Mouse (Mus musculus): ENCODE measurements around the gene Reep1. TPM values are rescaled to one million over a fixed set of nuclear protein-coding genes. Genes with fewer than 3 reads are reported as not detected.

Gene Reep1
- polyA plus RNA-seq, 1 experiment: 79.2 TPM

DNA sequence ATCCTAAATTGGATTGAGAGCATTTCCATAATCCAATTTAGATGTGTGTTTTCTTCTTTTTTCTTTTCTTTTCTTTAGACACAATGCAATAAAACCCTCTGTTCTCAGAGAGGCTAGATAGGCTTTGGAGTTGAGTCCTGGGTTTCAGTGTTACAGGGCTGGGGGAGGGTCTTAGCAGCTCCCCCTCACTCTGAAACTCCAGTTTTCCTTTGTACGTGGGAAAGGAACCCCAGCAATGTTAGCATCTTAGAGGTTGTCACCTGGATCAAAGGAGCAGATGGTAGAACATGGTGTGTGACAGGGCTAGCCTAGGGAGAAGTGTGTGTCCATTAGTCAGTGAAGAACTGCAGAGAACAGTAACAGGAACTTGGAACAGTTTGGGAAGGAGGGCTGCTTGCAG, 38.9 kb downstream of the Reep1 start:
- TF ChIP-seq POLR2A (IDR thresholded peaks at IDR 0.05; ENCODE audit: extremely low read depth, insufficient read depth, low read length): no peak
- no peak for TF ChIP-seq CTCF (IDR thresholded peaks at IDR 0.05; ENCODE audit: extremely low read depth, insufficient read depth, low read length)
- peak overlapping the region; percentile 79 for H3K27ac ChIP-seq (ENCODE audit: insufficient read depth, low read length)

DNA sequence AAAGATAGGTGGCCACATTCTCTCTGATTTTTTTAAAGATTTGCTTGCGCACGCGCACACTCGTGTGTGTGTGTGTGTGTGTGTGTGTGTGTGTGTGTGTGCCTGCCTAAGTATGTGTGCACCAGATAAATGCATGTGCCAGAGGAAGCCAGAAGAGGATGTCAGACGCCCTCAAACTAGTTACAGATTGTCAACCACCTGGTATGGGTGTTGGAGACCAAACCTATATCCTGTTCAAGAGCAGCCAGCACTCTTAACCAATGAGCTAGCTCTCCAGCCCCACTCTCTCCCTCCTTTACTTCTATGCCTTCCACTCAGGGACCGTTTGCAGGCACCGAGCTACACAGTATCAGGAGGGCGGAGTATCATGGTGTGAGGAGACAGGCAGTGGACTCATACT, 39.5 kb downstream of the Reep1 start:
- Histone ChIP-seq H3K4me3 (ENCODE audit: insufficient read depth, low read length) (no peak overlapping the region), H3K27ac (ENCODE audit: insufficient read depth, low read length) (peak overlapping the region; percentile 79), H3K4me1 (ENCODE audit: control insufficient read depth, insufficient read depth, low read length) (peaks cover 12% of the 10 kb centered on the region)
- TF ChIP-seq POLR2A (IDR thresholded peaks at IDR 0.05; ENCODE audit: extremely low read depth, insufficient read depth, low read length) (no peak), CTCF (IDR thresholded peaks at IDR 0.05; ENCODE audit: extremely low read depth, insufficient read depth, low read length) (no peak)

More for the DNA sequence above, 38.9 kb downstream of the Reep1 start:
- H3K4me3 ChIP-seq (ENCODE audit: insufficient read depth, low read length): no peak overlapping the region
- peaks cover 12% of the 10 kb centered on the region for H3K4me1 ChIP-seq (ENCODE audit: control insufficient read depth, insufficient read depth, low read length)

GRCm38 (mm10) chr6:71751602-71752001, 44.2 kb downstream of the Reep1 start:
- TF ChIP-seq POLR2A (IDR thresholded peaks at IDR 0.05; ENCODE audit: extremely low read depth, insufficient read depth, low read length): no peak
- Histone ChIP-seq H3K4me1 (ENCODE audit: control insufficient read depth, insufficient read depth, low read length) (peaks cover 6% of the 10 kb centered on the region), H3K4me3 (ENCODE audit: insufficient read depth, low read length) (no peak overlapping the region), H3K27ac (ENCODE audit: insufficient read depth, low read length) (no peak overlapping the region)

DNA sequence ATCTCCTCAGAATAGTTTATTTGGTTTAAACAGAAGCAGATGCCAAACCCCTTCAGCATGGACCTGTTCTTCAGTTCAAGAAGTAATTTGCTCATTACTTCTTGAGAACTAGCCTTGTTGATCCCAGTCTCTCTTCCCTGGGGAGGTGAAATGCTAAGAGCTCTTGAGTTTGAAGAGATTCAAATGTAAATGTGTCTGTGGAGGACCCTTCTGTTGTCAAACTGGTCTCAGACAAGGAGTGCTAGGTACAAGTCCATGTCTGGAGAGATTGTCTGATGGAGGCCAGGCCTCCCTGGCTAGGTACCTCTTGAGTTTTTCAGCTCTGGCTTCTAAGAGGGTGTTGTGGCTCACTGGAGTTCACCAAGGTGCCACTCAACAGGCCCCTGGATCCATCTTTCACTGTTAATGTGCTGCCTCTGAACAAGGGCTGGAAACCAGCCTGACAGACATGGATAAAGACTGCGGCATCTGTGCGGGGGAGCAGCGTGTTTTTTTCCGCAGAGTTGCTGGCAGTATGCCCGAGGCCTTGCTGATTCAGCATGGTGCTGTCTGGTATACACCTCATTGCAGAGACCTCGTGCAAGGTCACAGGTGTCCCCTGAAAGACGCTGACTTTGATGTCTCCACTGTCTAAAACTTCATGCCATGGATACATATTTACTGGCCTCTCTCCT, 45.6 kb downstream of the Reep1 start:
- no peak overlapping the region for H3K27ac ChIP-seq (ENCODE audit: insufficient read depth, low read length)
- no peak overlapping the region for H3K4me3 ChIP-seq (ENCODE audit: insufficient read depth, low read length)
- H3K4me1 ChIP-seq (ENCODE audit: control insufficient read depth, insufficient read depth, low read length): peaks cover 12% of the 10 kb centered on the region
- TF ChIP-seq CTCF (IDR thresholded peaks at IDR 0.05; ENCODE audit: extremely low read depth, insufficient read depth, low read length): no peak

GRCm38 (mm10) chr6:71757039-71757894, 49.9 kb downstream of the Reep1 start:
- Histone ChIP-seq H3K4me1 (ENCODE audit: control insufficient read depth, insufficient read depth, low read length) (peaks cover 12% of the 10 kb centered on the region), H3K4me3 (ENCODE audit: insufficient read depth, low read length) (no peak overlapping the region), H3K27ac (ENCODE audit: insufficient read depth, low read length) (peak overlapping the region; percentile 45; the same call in 1 of the 2 replicates)
- no peak for TF ChIP-seq POLR2A (IDR thresholded peaks at IDR 0.05; ENCODE audit: extremely low read depth, insufficient read depth, low read length)
- TF ChIP-seq CTCF (IDR thresholded peaks at IDR 0.05; ENCODE audit: extremely low read depth, insufficient read depth, low read length): no peak

GRCm38 (mm10) chr6:71758780-71759179, 51.4 kb downstream of the Reep1 start:
- Histone ChIP-seq H3K27ac (ENCODE audit: insufficient read depth, low read length) (no peak overlapping the region), H3K4me1 (ENCODE audit: control insufficient read depth, insufficient read depth, low read length) (peaks cover 10% of the 10 kb centered on the region), H3K4me3 (ENCODE audit: insufficient read depth, low read length) (no peak overlapping the region)
- TF ChIP-seq POLR2A (IDR thresholded peaks at IDR 0.05; ENCODE audit: extremely low read depth, insufficient read depth, low read length): no peak
- TF ChIP-seq CTCF (IDR thresholded peaks at IDR 0.05; ENCODE audit: extremely low read depth, insufficient read depth, low read length): no peak

- Histone ChIP-seq H3K4me1 (ENCODE audit: control insufficient read depth, insufficient read depth, low read length) (peaks cover 10% of the 10 kb centered on the region), H3K27ac (ENCODE audit: insufficient read depth, low read length) (no peak overlapping the region), H3K4me3 (ENCODE audit: insufficient read depth, low read length) (no peak overlapping the region)
- no peak for TF ChIP-seq CTCF (IDR thresholded peaks at IDR 0.05; ENCODE audit: extremely low read depth, insufficient read depth, low read length)
- TF ChIP-seq POLR2A (IDR thresholded peaks at IDR 0.05; ENCODE audit: extremely low read depth, insufficient read depth, low read length): no peak
Measured at GRCm38 (mm10) chr6:71760073-71760472, 52.7 kb downstream of the Reep1 start.

DNA sequence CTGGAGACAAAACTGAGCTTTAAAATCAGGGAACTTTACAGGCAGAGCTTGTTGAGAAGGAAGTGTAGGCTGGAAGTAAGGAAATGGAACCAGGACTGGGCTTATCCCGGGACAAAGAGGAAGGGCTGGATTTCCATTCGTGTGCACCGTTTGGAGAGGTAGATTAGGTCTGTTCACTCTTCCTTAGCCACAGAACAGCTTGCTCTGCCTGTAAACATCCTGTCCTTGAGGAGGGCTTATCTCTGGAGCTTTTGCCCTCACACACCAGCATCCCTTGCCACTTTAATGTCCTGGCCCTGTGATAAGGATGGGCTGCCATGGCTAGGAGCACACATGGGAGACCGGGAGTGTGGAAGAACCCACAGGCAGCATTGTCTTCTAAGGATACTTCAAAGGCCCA, 60.4 kb downstream of the Reep1 start:
- Histone ChIP-seq H3K27ac (ENCODE audit: insufficient read depth, low read length) (no peak overlapping the region), H3K4me3 (ENCODE audit: insufficient read depth, low read length) (no peak overlapping the region), H3K4me1 (ENCODE audit: control insufficient read depth, insufficient read depth, low read length) (peaks cover 7% of the 10 kb centered on the region)
- TF ChIP-seq POLR2A (IDR thresholded peaks at IDR 0.05; ENCODE audit: extremely low read depth, insufficient read depth, low read length): no peak

DNA sequence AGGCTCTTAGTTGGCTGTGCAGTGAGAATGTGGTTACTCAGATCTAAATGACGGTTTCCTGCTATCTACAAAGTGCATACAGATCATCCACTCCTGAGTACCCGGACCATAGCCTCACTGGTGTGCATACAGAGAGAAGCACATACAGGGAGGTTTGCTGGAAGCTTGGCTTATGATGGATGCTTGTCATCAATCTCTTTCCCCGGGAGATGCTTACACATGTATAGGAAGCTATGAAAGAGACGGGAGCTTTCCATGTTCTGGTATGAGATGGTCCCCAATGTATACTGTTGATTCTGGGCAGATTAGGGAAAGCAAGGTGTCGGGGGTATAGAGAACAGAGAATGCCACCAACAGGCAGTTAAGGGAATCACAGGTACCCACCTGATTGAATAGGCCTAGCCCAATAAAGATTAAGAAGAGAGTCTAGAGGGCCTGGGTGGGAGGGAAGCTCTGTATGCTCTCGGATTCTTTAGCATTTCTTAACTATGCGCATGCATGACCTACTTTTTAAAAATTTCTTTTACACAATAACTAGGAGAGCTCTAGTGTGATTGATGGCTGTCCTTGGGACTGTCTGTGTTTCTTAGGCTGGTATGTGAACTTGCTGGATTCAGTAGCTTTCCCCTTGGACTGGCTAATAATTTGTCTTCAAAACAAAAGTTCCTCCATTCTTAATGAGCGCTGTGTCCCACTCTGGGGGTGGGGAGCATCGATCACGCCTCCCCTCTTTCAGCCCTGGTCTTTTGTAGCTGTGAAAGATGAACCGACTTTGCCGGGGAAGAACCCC, 62.7 kb downstream of the Reep1 start:
- H3K27ac ChIP-seq (ENCODE audit: insufficient read depth, low read length): peak overlapping the region; percentile 37; the same call in 1 of the 2 replicates
- no peak overlapping the region for H3K4me3 ChIP-seq (ENCODE audit: insufficient read depth, low read length)
- TF ChIP-seq POLR2A (IDR thresholded peaks at IDR 0.05; ENCODE audit: extremely low read depth, insufficient read depth, low read length) (no peak), CTCF (IDR thresholded peaks at IDR 0.05; ENCODE audit: extremely low read depth, insufficient read depth, low read length) (0 out of 2 replicates have a peak, but pooled peaks have one; percentile 16)
- peaks cover 9% of the 10 kb centered on the region for H3K4me1 ChIP-seq (ENCODE audit: control insufficient read depth, insufficient read depth, low read length)
